Mouse (Mus musculus): ENCODE results near the gene Notch2.

GRCm38 (mm10) chr3:97993196-97993595 is 20.1 kb upstream of the Notch2 start:
- TF ChIP-seq CTCF (IDR thresholded peaks at IDR 0.05; ENCODE audit: extremely low read depth, insufficient read depth, low read length) (no peak), POLR2A (IDR thresholded peaks at IDR 0.05; ENCODE audit: extremely low read depth, insufficient read depth, low read length) (no peak)

Measured in cortical plate, adult 2 months (tissue).